Mouse (Mus musculus) G1E (cell line): ENCODE measurements around the gene Slc7a9. TPM values are rescaled to one million over a fixed set of nuclear protein-coding genes. Genes with fewer than 3 reads are reported as not detected.

Experiments
- ATAC-seq: 2 replicates; pipeline ENCODE4 v1.8.0; 2016; ENCODE audit warnings: mild to moderate bottlenecking; ENCODE audit not compliant: insufficient number of reproducible peaks, poor library complexity, low FRiP score, severe bottlenecking; ENCODE audit errors: extremely low read depth
- DNase-seq: peaks from one replicate; pipeline ENCODE4 v3.0.0; 2012; ENCODE audit warnings: low spot score
- H3K27me3 ChIP-seq: 2 replicates; pipeline ENCODE4 v1.6.1; 2012; ENCODE audit warnings: mild to moderate bottlenecking, low read length, inconsistent platforms; ENCODE audit not compliant: insufficient read depth
- H3K36me3 ChIP-seq: replicated peaks from 2 replicates; pipeline ENCODE3; 2012; ENCODE audit warnings: mild to moderate bottlenecking, inconsistent platforms
- H3K4me1 ChIP-seq: 2 replicates; pipeline ENCODE4 v1.6.1; 2012; ENCODE audit warnings: low read depth, low read length, inconsistent platforms, mixed read lengths; ENCODE audit not compliant: insufficient read depth
- H3K4me3 ChIP-seq: 2 replicates; pipeline ENCODE4 v1.5.1; 2012; ENCODE audit warnings: low read depth, mild to moderate bottlenecking, inconsistent platforms, low read length, moderate library complexity, mixed read lengths
- H3K9me3 ChIP-seq: replicated peaks from 2 replicates; pipeline ENCODE4 v1.6.1; 2012; ENCODE audit warnings: inconsistent platforms
- CTCF ChIP-seq: IDR thresholded peaks from 2 replicates; pipeline ENCODE4 v1.5.1; 2012; ENCODE audit warnings: low read depth, low read length, inconsistent platforms, mixed read lengths
- GATA1 ChIP-seq: IDR thresholded peaks from 2 replicates; pipeline ENCODE4 v1.6.1; 2012; ENCODE audit warnings: borderline replicate concordance, low read length, inconsistent platforms, mixed read lengths
- GATA2 ChIP-seq: IDR thresholded peaks from 2 replicates; pipeline ENCODE4 v1.6.1; 2012; ENCODE audit warnings: low read depth, low read length, inconsistent platforms, borderline replicate concordance
- POLR2AphosphoS5 ChIP-seq: IDR thresholded peaks from 2 replicates; pipeline ENCODE4 v1.6.1; 2012; ENCODE audit warnings: low read depth, low read length, inconsistent platforms; ENCODE audit not compliant: insufficient replicate concordance
- TAL1 ChIP-seq: conservative IDR thresholded peaks from 2 replicates; pipeline ENCODE4 v1.6.1; 2012; ENCODE audit warnings: low read depth, low read length, inconsistent platforms, mixed read lengths
- polyA plus RNA-seq: library from polyadenylated mRNA; stranded (reverse); fragments of >175 nt; gene quantifications from 2 replicates; pipeline ENCODE4 v1.2.3, GENCODE M21; 2012
- total RNA-seq, 2 experiments: library from RNA; stranded (forward) in 1 of 2; stranded (reverse) in 1 of 2; fragments of 200-1000 nt in 1 of 2; fragments of >200 nt in 1 of 2; fragmentation: Nextera tagmentation in 1 of 2; gene quantifications; 2 replicates each; pipeline ENCODE4 v1.2.3; 2014 to 2017

Slc7a9 gene
- total and polyA plus RNA-seq, 3 experiments: 0.16 TPM; not detected in 2

- TF ChIP-seq CTCF (no peak), POLR2AphosphoS5 (no peak), GATA2 (no peak), GATA1 (no peak), TAL1 (no peak)
- no peaks in the 10 kb centered on the region for H3K27me3 ChIP-seq
- H3K36me3 ChIP-seq: peaks cover 74% of the 10 kb centered on the region
- H3K4me3 ChIP-seq: no peak overlapping the region
- no peaks in the 10 kb centered on the region for H3K4me1 ChIP-seq
- H3K9me3 ChIP-seq: no peaks in the 10 kb centered on the region
- DNase-seq (no peak), ATAC-seq (no peak)
These were observed 20.4 kb upstream of the Slc7a9 start for GRCm38 (mm10) chr7:35428146-35428545.

GRCm38 (mm10) chr7:35435266-35435665 lies 13.3 kb upstream of the Slc7a9 start:
- TF ChIP-seq TAL1 (no peak), CTCF (no peak), POLR2AphosphoS5 (no peak)
- H3K4me1 ChIP-seq: no peaks in the 10 kb centered on the region

GRCm38 (mm10) chr7:35447501-35447900 lies 1.1 kb upstream of the Slc7a9 start:
- H3K4me3 ChIP-seq: no peak overlapping the region
- H3K36me3 ChIP-seq: no peaks in the 10 kb centered on the region
- peaks cover 6% of the 10 kb centered on the region; the same call in 1 of the 2 replicates for H3K27me3 ChIP-seq
- no peak for TF ChIP-seq GATA1
- no peaks in the 10 kb centered on the region for H3K9me3 ChIP-seq
- peaks cover 2% of the 10 kb centered on the region; the same call in 1 of the 2 replicates for H3K4me1 ChIP-seq
- ATAC-seq: no peak
- no peak for DNase-seq

More at GRCm38 (mm10) chr7:35435266-35435665, 13.3 kb upstream of the Slc7a9 start:
- Histone ChIP-seq H3K27me3 (no peaks in the 10 kb centered on the region), H3K9me3 (no peaks in the 10 kb centered on the region), H3K36me3 (peaks cover 88% of the 10 kb centered on the region), H3K4me3 (no peak overlapping the region)
- ATAC-seq: no peak
- DNase-seq: no peak

- DNase-seq (no peak), ATAC-seq (no peak)
- Histone ChIP-seq H3K4me1 (peaks cover 2% of the 10 kb centered on the region; the same call in 1 of the 2 replicates), H3K9me3 (no peaks in the 10 kb centered on the region), H3K27me3 (peaks cover 6% of the 10 kb centered on the region; the same call in 1 of the 2 replicates), H3K4me3 (no peak overlapping the region), H3K36me3 (no peaks in the 10 kb centered on the region)
- no peak for TF ChIP-seq GATA1
- no peak for TF ChIP-seq POLR2AphosphoS5
- no peak for TF ChIP-seq GATA2
- TF ChIP-seq TAL1: no peak
- TF ChIP-seq CTCF: no peak
These were observed 271 bp downstream of the Slc7a9 start for GRCm38 (mm10) chr7:35448867-35449266.

GRCm38 (mm10) chr7:35456091-35456814 lies 7.7 kb downstream of the Slc7a9 start:
- no peak for ATAC-seq
- no peaks in the 10 kb centered on the region; the same call in none of the 2 replicates for H3K27me3 ChIP-seq
- H3K36me3 ChIP-seq: no peaks in the 10 kb centered on the region
- no peaks in the 10 kb centered on the region for H3K9me3 ChIP-seq
- no peak for TF ChIP-seq TAL1
- TF ChIP-seq GATA1: no peak
- no peak for TF ChIP-seq POLR2AphosphoS5
- no peak for TF ChIP-seq CTCF
- TF ChIP-seq GATA2: no peak
- H3K4me1 ChIP-seq: no peaks in the 10 kb centered on the region
- no peak overlapping the region for H3K4me3 ChIP-seq
- DNase-seq: no peak

- H3K4me1 ChIP-seq: no peaks in the 10 kb centered on the region
- H3K4me3 ChIP-seq: no peak overlapping the region
- ATAC-seq (no peak), DNase-seq (no peak)
- no peaks in the 10 kb centered on the region for H3K36me3 ChIP-seq
- H3K9me3 ChIP-seq: no peaks in the 10 kb centered on the region
- H3K27me3 ChIP-seq: no peaks in the 10 kb centered on the region; the same call in none of the 2 replicates
- no peak for TF ChIP-seq POLR2AphosphoS5
- TF ChIP-seq CTCF: no peak
- no peak for TF ChIP-seq GATA1
- no peak for TF ChIP-seq GATA2
- TF ChIP-seq TAL1: no peak
These were observed 12.4 kb downstream of the Slc7a9 start for GRCm38 (mm10) chr7:35460971-35461370.
